Mouse (Mus musculus): ENCODE data around the gene Rbms3. TPM values are rescaled to one million over a fixed set of nuclear protein-coding genes. Genes with fewer than 3 reads are reported as not detected.

Gene Rbms3
- total RNA-seq, 2 experiments from 2014 or later, result 11.0 to 17.4 TPM

DNA sequence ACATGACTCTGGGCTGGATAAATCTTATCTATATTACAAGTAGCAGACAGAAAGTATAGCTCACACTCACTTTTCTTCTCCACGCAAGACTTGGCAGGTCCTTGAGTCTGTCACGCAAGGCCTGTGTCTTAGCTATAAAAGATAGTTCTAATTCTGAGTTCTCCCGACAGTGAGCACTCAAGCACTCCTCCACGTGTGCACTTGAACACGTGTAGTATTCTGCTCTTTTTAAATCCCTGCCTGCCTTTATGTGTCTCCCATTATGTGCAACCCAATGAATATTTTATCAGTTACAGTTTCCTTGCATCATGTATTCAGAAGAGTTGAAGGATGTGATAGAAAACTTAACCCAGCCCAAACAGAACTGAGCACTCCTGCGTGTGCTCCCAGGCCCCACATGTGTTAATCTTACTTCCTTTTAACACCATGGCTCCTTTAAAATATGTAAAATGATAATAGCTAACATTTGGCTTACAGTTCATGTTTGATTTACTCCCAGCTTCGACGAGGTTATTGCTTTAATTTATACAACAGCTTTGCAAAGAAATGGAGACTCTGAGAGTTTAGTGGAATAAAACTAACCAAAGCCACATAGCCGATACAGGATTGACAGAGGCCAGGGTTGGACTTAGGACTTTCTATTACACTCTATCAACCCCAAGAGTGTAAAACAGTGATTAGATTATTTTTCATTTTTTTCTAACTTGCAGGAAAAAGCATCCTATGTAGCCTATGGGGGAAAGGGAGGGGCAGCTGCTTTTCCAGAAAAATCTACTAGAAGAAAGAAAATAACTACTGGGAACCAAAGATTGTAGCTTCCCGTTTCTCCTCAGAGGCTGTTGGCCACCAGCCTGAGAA is 749.9 kb downstream of the Rbms3 start:
- no peak for DNase-seq (ENCODE audit: low spot score in 2 of 2)
- intact Hi-C loops (cut with DNase I), result no loop called here

DNA sequence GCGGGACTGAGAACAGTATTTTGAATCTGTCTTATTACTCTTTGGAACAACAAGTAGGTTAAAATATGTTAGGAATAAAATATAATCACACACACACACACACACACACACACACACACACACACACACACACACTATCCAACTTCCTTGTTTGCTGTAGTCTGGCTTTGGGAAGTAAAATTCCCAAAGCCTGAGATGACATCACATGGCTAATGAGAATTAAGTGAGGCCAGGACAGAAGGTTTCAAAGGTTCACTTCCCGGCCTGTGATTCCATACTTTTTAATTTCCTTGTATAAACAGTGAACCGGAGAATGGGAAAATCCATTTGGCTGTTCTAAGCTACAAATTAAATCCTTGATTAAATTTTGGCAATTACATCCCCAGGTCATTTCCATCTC is 752.9 kb downstream of the Rbms3 start:
- DNase-seq (ENCODE audit: low spot score in 2 of 2), result no peak
- intact Hi-C loops (cut with DNase I), result no loop called here

DNA sequence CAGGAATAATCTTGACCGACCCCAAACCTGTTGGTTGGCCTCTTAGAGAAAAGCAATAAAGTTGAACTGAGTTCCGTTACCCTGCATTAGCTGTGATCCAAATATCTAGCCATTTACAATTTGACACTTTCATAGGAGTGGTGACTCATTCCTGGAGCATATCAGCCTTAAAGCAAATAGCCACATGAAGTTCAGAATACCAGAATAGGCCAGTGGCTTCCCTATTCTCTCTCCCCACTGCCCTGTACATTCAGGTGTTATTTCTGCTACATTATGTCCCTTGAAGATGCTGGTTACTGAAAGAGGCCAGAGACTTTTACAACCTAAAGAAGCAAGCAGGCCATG is 755.8 kb downstream of the Rbms3 start:
- intact Hi-C loops (cut with DNase I), result no loop called here
- no peak for DNase-seq (ENCODE audit: low spot score in 2 of 2)

DNA sequence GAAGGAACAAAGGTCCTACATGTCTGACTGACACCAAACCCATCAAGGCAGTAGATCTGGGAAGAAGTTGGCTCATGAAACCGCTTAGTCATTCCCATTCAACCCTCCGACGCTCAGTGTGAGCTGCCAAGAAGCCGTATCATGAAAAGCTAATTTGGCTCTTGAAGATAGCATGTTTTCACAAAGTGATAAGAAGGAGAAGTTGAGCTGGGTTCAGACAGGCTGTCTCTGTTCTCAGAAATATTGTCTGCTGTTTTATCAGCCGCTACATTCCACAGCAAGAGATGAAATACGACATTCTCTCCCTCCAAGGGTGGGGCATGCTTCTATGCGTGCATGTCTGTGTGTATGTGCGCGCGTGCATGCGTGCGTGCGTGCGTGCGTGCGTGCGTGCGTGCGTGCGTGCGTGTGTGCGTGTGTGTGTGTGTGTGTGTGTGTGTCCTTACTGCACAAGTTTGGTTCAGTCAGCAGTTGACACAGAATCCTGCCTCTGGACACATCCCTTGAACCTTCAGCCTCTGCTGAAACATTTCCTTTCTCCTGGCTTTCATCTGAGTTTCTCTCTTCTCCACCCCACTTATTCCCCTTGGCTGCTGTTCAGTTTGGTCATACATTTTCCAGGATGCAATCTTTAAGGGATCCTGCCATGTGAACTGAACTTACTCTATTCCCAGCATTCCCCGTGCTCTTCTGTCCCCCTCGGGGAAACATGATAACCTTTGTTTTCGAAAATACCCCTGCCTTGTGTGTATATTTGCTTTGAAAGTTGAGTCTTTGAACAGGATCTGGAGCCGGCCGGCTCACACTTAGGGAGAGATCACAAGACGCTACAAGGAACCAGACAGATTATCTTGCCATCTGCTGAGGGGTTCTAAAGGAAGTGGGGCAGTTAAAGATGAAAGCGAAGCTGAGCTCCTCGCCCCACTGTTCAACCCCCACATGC is 756.4 kb downstream of the Rbms3 start:
- DNase-seq (ENCODE audit: low spot score in 2 of 2), result peak; percentile 19 to 68
- intact Hi-C loops (cut with DNase I), result no loop called here

DNA sequence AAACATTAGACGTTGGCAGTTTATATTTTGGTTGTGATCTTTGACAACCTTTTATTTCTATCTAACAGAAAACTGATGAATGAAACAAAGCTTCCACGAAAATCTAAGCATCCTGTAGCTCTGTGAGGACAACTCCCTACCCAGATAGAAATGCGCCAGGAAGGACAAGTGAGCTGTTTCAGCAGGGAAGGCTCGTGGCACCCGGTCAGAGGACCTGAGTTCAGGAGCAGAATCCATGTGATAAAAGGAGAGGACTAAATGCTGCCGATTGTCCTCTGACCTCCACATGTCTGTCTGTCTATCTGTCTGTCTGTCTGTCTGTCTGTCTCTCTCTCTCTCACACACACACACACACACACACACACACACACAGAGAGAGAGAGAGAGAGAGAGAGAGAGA is 757.4 kb downstream of the Rbms3 start:
- intact Hi-C loops (cut with DNase I), result no loop called here

DNA sequence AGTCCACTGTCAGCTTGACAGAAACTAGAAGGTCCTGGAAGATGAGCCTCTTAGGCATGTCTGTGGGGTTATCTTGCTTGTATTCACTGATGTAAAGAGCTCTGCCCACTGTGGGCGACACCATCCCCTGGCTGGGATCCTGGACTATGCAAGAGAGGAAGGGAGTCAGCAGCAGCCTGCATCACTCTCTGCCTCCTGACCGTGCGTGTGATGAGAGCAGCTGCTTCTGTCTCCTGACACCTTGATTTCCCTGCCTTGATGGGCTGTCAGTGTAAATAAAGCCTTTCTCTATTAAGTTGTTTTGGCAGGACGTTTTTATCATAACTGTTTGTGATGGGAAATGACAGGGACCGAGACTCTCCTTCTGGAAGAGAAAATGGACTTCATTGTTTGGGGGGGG is 758.1 kb downstream of the Rbms3 start:
- intact Hi-C loops (cut with DNase I), result no loop called here
- DNase-seq (ENCODE audit: low spot score in 2 of 2), result no peak

More for the DNA sequence above, 757.4 kb downstream of the Rbms3 start:
- no peak for DNase-seq (ENCODE audit: low spot score in 2 of 2)

DNA sequence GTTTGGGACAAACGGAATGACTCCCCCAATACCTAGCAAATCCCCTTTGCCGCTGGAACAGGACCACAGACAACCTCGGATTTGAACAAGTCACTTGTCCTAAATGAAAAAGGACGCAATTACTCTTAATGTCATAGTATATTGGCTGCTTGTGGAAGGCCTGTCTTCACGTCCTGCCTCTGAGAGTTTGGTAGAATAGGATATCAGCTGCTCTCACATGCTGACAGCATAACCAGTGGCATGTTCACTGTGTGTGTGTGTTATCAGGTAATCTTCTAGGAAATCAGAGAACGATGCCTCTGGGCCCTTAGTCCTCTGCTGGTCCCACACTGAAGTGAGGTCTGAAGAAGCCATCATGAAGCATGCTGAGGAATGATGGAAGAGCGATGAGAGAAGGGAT is 763.7 kb downstream of the Rbms3 start:
- no peak for DNase-seq (ENCODE audit: low spot score in 2 of 2)
- intact Hi-C loops (cut with DNase I), result no loop called here

DNA sequence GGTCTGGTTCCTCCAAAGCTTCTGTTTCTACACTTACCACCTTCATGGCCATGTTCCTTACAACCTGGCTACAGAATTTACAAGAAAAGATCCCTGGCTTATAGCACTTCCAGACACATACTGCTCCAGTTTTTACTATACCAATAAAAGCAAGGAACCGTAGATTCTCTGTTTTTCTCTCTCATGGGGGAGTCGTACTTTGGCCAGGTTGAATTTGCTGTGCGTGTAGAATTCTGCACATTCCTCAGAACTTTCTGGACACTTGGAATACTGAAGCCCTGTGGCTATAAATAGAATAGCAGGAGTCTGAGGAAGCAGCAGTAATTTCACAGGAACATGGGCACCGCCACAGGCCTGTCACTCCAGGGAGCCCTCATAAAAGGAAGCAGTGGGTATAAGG is 766.1 kb downstream of the Rbms3 start:
- intact Hi-C loops (cut with DNase I), result no loop called here
- no peak for DNase-seq (ENCODE audit: low spot score in 2 of 2)

DNA sequence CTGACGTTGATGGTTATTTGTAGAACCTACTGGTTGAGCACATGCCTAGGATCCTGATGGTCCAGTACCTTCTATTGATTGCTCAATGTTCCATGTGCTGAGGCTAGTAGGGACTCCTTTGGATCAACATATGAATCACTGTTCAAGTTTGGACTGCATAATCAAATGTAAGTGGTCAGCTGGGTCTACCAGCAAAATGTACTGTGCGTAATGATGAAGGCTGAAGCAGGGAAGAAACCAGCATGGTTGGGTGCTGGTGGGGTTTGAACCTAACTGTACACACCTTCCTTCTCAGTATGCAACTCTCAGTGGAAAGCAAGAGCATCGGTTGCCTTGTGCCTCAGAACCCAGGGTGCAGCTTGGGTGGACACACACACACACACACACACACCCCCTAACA is 767.4 kb downstream of the Rbms3 start:
- no peak for DNase-seq (ENCODE audit: low spot score in 2 of 2)
- intact Hi-C loops (cut with DNase I), result no loop called here

DNA sequence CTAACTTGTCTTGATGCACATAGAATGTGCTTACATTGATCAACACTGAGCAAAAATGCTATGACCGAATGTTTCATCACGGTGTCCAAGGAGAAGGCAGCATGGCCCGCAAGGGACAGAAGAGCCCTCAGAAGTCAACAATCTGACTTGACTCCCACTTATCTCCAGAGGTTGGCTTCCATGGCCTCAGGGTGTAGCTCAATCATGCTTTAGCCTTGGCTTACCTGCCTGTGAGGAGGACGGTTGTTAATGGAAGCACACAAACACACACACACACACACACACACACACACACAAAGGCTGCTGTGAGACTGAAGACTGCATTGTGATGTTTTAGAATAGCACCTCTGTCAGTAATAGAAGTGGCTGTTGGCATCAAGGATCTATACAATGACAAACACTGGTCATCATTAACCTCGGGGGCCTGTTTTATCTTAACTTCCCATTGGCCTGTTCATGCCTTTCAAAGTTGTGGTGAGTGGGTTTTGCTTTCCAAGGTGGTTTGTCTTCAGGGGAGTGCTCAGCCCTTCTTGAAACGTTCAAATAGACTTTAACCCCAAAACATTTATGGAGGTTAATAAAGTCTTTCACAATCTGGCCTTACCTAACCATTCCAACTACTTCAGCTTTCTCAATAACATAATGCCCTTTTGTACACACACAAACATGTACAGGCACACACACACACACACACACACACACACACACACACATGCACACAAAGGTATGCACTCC is 771.7 kb downstream of the Rbms3 start:
- DNase-seq (ENCODE audit: low spot score in 2 of 2), result no peak
- intact Hi-C loops (cut with DNase I), result no loop called here

DNA sequence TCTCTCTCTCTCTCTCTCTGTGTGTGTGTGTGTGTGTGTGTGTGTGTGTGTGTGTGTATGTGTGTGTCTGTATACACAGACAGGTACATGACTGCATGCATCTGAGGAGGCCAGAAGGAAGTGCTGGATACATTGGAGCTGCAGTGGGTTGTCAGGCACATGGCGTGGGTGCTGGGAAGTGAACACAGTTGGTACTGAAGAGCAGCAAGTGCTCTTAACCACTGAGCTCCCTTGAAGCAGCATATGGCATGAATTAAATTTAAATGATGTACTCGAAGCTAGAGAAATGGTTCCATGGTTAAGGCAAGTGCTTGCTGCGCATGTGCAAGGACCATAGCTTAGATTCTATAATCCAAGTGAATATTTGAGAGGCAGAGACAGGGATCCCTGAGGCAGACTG is 772.6 kb downstream of the Rbms3 start:
- DNase-seq (ENCODE audit: low spot score in 2 of 2), result peak; percentile 4 to 49
- intact Hi-C loops (cut with DNase I), result no loop called here

DNA sequence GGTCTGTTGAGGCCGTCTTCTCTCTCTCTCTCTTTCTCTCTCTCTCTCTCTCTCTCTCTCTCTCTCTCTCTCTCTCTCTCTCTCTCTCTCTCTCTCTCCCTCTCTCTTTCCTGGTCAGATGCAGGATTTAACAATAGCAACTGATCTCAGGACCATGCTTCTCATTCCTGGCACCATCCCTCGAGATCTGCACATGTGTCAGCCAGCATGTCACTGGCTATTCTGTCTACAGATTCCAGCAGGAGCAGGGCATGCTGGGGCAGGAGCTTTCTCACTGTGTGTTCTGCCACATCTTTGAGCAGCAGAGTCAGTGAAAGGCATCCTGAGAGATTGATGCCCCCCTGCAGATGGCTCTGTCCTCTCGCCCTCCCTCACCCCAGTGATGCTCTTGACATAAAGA is 774.0 kb downstream of the Rbms3 start:
- no peak for DNase-seq (ENCODE audit: low spot score in 2 of 2)
- intact Hi-C loops (cut with DNase I), result no loop called here

DNA sequence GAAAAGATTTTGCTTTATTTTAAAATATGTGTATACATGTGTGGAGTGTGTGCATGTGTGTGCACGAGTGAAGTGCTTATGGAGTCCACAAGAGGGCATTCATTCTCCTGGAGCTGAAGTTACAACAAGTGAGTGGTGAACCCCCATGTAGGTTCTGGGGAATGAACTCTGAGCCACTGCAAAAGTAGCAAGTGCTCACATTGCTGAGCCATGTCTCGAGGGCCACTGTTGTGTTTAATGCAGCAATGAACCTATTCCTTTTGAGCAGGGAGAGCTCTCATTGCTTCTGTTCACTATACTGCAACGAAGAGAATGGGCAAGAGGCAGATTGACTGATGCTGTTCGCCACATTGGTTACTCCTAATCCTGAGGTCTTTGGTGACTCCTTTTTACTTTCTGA is 780.8 kb downstream of the Rbms3 start:
- DNase-seq (ENCODE audit: low spot score in 2 of 2), result no peak
- intact Hi-C loops (cut with DNase I), result no loop called here

DNA sequence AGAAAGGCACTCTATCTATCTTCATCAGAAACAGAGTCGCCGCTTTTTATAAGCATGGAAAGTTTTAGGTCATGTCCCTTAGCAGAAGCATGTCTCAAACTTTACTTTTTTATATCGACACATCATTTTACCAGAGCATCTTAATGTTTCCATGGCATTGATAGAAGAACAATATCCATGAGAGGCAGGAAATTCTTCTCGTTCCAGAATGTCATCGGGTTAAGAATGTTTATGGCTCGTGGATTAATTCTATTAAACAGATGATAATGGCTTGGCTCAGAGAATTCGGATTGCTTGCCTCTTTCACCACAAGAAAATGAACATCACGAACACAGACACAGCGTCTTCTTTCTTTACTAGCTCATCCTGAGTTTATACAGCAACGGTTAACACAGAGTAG is 781.5 kb downstream of the Rbms3 start:
- DNase-seq (ENCODE audit: low spot score in 2 of 2), result no peak

DNA sequence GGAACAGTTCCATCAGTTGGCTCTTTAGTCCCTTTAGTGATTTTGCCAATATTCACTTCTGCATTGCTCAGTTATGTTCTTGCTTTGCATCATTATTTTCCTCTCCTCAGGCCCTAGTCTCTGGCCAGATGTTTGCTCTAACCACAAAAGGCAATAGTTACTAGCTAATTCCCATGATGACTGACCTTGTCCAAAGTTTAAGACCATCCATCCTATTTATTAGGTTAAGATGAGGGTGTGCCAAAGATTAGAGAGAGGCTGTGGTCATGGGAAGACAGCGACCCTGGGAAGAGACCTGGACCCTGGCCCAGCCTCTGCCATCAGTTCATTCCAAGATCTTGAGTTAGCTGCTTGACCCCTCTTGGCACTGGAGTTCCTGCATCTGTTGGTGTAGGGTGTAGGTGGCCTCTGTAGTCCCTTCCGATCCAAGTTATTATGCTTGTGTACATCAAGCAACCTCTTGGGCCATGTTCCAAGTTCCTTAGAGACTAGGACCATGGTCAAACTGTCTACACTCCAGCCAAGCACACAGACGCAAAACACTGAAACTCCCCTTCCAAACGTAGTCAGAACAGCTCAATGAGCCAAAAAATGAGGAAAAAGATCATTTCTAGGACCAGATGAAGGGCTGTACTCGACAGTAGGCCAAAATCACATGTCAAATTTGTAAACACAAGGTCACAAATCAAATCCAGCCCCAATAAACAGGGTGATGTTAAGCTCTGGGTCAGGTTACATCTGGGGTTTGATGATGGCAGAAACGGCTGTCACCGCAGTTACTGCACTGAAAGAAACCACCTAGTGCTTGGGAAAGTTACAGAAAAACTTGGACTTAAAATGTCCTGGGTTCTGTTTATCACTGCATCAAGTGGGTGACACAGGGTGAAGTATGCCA is 782.2 kb downstream of the Rbms3 start:
- DNase-seq (ENCODE audit: low spot score in 2 of 2), result no peak
- intact Hi-C loops (cut with DNase I), result no loop called here

More for the DNA sequence above, 781.5 kb downstream of the Rbms3 start:
- intact Hi-C loops (cut with DNase I), result no loop called here

DNA sequence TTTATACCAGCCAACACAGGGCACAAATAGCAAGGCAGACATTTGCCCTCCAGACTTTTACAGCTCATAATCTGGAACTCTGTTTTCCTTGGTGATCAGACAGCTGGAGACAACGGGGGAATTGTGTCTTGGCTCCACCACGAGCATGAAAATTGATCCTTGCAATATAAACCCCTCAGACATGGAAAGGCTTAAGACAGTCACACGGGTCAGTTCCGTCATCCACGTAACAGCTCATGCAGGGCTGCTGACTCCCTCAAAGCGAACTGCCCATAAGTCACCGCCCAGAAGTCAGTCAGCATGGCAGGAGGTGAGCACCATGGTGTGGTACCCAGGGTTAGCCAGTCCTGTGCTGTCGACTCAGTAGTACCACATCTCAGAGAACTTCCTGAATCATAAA is 794.8 kb downstream of the Rbms3 start:
- no peak for DNase-seq (ENCODE audit: low spot score in 2 of 2)
- intact Hi-C loops (cut with DNase I), result no loop called here

DNA sequence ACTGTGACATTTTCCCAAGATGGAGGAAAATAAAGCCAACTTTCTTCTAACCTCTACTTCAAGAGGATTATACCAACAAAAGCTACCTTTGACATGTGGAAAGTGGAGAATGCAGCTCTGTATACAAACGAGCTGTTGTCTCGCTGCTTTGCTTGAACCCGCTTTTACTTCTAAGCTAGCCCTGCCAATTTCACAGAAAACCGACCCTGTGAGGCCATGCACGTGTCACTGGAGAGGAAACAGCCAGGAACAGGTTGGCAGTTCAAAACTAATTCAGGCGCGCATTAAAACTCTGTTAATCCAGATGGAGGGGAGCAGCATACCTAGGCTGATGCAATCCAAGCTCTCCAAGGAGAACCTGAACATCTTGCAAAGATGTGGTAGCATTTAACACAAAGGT is 796.0 kb downstream of the Rbms3 start:
- DNase-seq (ENCODE audit: low spot score in 2 of 2), result no peak
- intact Hi-C loops (cut with DNase I), result no loop called here

DNA sequence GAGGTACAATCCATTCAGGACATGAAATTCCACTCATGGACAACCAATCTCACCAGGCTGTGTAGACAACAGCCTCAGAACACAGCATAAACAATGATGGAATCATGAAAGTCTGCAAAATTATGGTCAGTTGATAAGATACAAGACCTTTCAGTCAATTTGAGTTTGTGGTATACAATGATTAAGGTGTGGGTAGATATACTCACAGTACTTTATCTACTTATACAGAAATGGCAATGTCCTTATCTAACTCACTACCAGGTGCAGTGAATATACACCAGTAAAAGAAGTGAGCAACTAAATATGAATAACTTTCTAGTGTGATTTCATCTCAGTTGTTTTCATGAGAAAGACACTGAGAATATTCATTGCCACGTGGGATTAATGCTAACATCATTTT is 796.9 kb downstream of the Rbms3 start:
- intact Hi-C loops (cut with DNase I), result no loop called here
- no peak for DNase-seq (ENCODE audit: low spot score in 2 of 2)

DNA sequence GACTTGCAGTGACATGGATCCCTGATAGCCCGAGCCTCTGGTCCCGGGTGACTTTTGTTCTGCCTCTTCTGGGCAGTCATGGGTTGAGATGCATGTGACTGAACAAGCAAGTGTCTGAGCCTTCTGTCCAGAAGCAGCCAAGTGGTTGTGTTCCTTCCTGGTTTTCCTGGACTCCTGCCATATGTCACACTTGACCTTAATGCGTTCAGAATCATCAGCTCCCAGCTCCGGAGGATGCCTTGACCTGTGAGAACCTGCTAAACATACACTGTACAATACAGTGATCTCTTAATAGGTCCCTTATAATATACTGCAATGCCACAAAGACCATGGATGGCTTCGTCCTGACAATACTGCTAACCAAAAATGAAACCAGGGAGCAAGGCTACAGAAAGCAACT is 798.3 kb downstream of the Rbms3 start:
- no peak for DNase-seq (ENCODE audit: low spot score in 2 of 2)
- intact Hi-C loops (cut with DNase I), result no loop called here

Measured in left cerebral cortex, postnatal 25 days (tissue).